Mouse (Mus musculus) adrenal gland, postnatal 14 days (tissue): Measurements from ENCODE around the gene Orm3. TPM values are rescaled to one million over a fixed set of nuclear protein-coding genes. Genes with fewer than 3 reads are reported as not detected.
A peak's percentile ranks its signal among the peaks of the same experiment; 100 is the strongest.

Source experiments
- DNase-seq: peaks from one replicate; pipeline ENCODE4 v3.0.0; 2021; ENCODE audit warnings: mixed read lengths
- total RNA-seq: library from RNA; stranded (reverse); gene quantifications from 2 replicates; pipeline ENCODE4 v1.2.3, GENCODE M21; 2021

Orm3 gene
- total RNA-seq, 1 experiment from 2014 or later: 6.6 TPM

- no peak for DNase-seq
These were observed 46.1 kb downstream of the Orm3 start for GRCm38 (mm10) chr4:63402056-63402455.

GRCm38 (mm10) chr4:63402558-63402957 lies 46.6 kb downstream of the Orm3 start:
- DNase-seq: peak; percentile 44

- DNase-seq: peak; percentile 95
These were observed 47.3 kb downstream of the Orm3 start, which contains the start of gene Akna for GRCm38 (mm10) chr4:63403040-63403959. TSS of gene Akna (minus strand) at chr4:63403354.

- DNase-seq: peak; percentile 39
These were observed 48.2 kb downstream of the Orm3 start for GRCm38 (mm10) chr4:63404205-63404604.

- no peak for DNase-seq
These were observed 49.1 kb downstream of the Orm3 start for GRCm38 (mm10) chr4:63405051-63405450.

GRCm38 (mm10) chr4:63405683-63406082 lies 49.7 kb downstream of the Orm3 start:
- DNase-seq: no peak

GRCm38 (mm10) chr4:63408247-63408646 lies 52.3 kb downstream of the Orm3 start:
- DNase-seq: no peak

- peak; percentile 67 for DNase-seq
These were observed 52.7 kb downstream of the Orm3 start for GRCm38 (mm10) chr4:63408649-63409048.

Other genes with a start within 250 kb of the Orm3 start
- gene Ambp, start 201.4 kb upstream of the Orm3 start, total RNA-seq: 16.0 and 316 TPM in 2 replicates
- not detected in 2 replicates for gene Kif12, start 184.0 kb upstream of the Orm3 start, total RNA-seq
- 8.1 and 9.2 TPM in 2 replicates for gene Col27a1, start 142.2 kb upstream of the Orm3 start, total RNA-seq
- 7.2 and 16.7 TPM in 2 replicates for gene Orm1, start 11.6 kb upstream of the Orm3 start, total RNA-seq
- gene Orm2, start 6.3 kb downstream of the Orm3 start, total RNA-seq: 1.1 and 1.9 TPM in 2 replicates
- 4.4 and 16.1 TPM in 2 replicates for gene Akna, start 47.2 kb downstream of the Orm3 start, total RNA-seq
- gene Whrn, start 139.8 kb downstream of the Orm3 start, total RNA-seq: 26.5 TPM in 2 replicates
- gene Atp6v1g1, start 188.6 kb downstream of the Orm3 start, total RNA-seq: 132 and 135 TPM in 2 replicates
- gene Tmem268, start 202.6 kb downstream of the Orm3 start, total RNA-seq: 12.3 and 13.0 TPM in 2 replicates
- not detected in 2 replicates for gene Gm11213, start 249.1 kb downstream of the Orm3 start, total RNA-seq